In genomic region chr17:5125084-5125855, GRCm38 (mm10) we compare ENCODE assay signal across 9 mouse cellular contexts.
DNase-seq lines count a peak whose midpoint lies in the region; ATAC-seq and TF ChIP-seq lines count a peak whose summit lies in the region.
"Had no signal": no experiment of that assay in that cellular context is flagged by ENCODE, and none has a peak within 500 bp of the region (broad histone marks: within the 10 kb centered on the region; RNA-seq: fewer than 3 reads in every experiment).

No protein-coding gene starts in this region.

- WGBS in stomach, embryonic 14.5 days = 62% methylated on average over 5 of the region's 5 CpGs
- whole genome bisulfite sequencing in midbrain, embryonic 11.5 days = 78% methylated on average over 5 of the region's 5 CpGs

- DNase-seq in layer of hippocampus, adult 2 months (ENCODE audit: low spot score in 2 of 2) = no peak
- DNase-seq in layer of hippocampus, adult 18-20 months (ENCODE audit: low spot score in 2 of 2) = no peak
- DNase-seq in ZHBTc4 (ENCODE audit: low read depth, low spot score) = peak; percentile 72
- DNase-seq in kidney, adult 8-10 months = peak; percentile 72 to 79
- no peak for DNase-seq in retina, postnatal 1 day
- no peak for DNase-seq in layer of hippocampus, adult 11-12 months (ENCODE audit: low spot score)
- DNase-seq in midbrain, embryonic 11.5 days (ENCODE audit: low spot score, missing footprints) = no peak

- no peaks in the 10 kb centered on the region for H3K27me3 ChIP-seq in stomach, embryonic 14.5 days (ENCODE audit: control insufficient read depth, insufficient read depth, low read length)
- H3K27me3 ChIP-seq in midbrain, embryonic 11.5 days (ENCODE audit: control insufficient read depth, insufficient read depth, low read length) = no peaks in the 10 kb centered on the region

- no peak overlapping the region for H3K9ac ChIP-seq in stomach, embryonic 14.5 days (replicated peaks; ENCODE audit: low read depth, low read length)
- H3K9ac ChIP-seq in midbrain, embryonic 11.5 days (ENCODE audit: low read length) = no peak overlapping the region
- H3K9ac ChIP-seq: liver, embryonic 14.5 days had no signal

- no peak overlapping the region for H3K4me2 ChIP-seq in stomach, embryonic 14.5 days (replicated peaks; ENCODE audit: low read depth, low read length)
- no peak overlapping the region for H3K4me2 ChIP-seq in midbrain, embryonic 11.5 days

- TF ChIP-seq CTCF in layer of hippocampus, adult 2 months (conservative IDR thresholded peaks at IDR 0.05) = no peak

- no peak overlapping the region for H3K4me3 ChIP-seq in layer of hippocampus, adult 2 months
- no peak overlapping the region for H3K4me3 ChIP-seq in stomach, embryonic 14.5 days (ENCODE audit: low read depth, low read length)
- H3K4me3 ChIP-seq in midbrain, embryonic 11.5 days (ENCODE audit: low read depth, low read length) = no peak overlapping the region

- H3K36me3 ChIP-seq in stomach, embryonic 14.5 days (ENCODE audit: control insufficient read depth, insufficient read depth, low read length) = peaks cover 5% of the 10 kb centered on the region; the same call in 1 of the 2 replicates
- no peaks in the 10 kb centered on the region for H3K36me3 ChIP-seq in midbrain, embryonic 11.5 days (ENCODE audit: control insufficient read depth, insufficient read depth, low read length)

- H3K27ac ChIP-seq in layer of hippocampus, adult 2 months = peak overlapping the region; percentile 81
- peak overlapping the region; percentile 39; the same call in 1 of the 2 replicates for H3K27ac ChIP-seq in stomach, embryonic 14.5 days (ENCODE audit: low read length)
- no peak overlapping the region for H3K27ac ChIP-seq in midbrain, embryonic 11.5 days (ENCODE audit: low read depth, low read length)
- H3K27ac ChIP-seq: liver, embryonic 14.5 days had no signal

- H3K4me1 ChIP-seq in stomach, embryonic 14.5 days (ENCODE audit: control insufficient read depth, insufficient read depth, low read length) = peaks cover 5% of the 10 kb centered on the region; the same call in 1 of the 2 replicates
- 0 out of 2 replicates have a peak, but pooled peaks cover 4% of the 10 kb centered on the region for H3K4me1 ChIP-seq in midbrain, embryonic 11.5 days (ENCODE audit: control insufficient read depth, insufficient read depth, low read length)

- H3K9me3 ChIP-seq in stomach, embryonic 14.5 days (ENCODE audit: control insufficient read depth, low read depth, low read length) = no peaks in the 10 kb centered on the region
- H3K9me3 ChIP-seq in midbrain, embryonic 11.5 days (ENCODE audit: control insufficient read depth, low read length) = no peaks in the 10 kb centered on the region

- peak; percentile 40; the same call in 1 of the 2 replicates for ATAC-seq in stomach, embryonic 14.5 days (ENCODE audit: insufficient number of reproducible peaks, insufficient read depth, low FRiP score, low read depth)
- ATAC-seq in midbrain, embryonic 11.5 days (ENCODE audit: low FRiP score) = no peak

Comparison
In these comparisons a context has a peak if more than half of its experiments do, and no peak if none do; other contexts are left out.
1. DNase-seq: peak in ZHBTc4 (single experiment) and kidney, adult 8-10 months (2 of 2); none in layer of hippocampus, adult 2 months (0 of 2), layer of hippocampus, adult 18-20 months (0 of 2), retina, postnatal 1 day (single experiment), layer of hippocampus, adult 11-12 months (single experiment) and midbrain, embryonic 11.5 days (single experiment).